ENCODE assay signal across 18 mouse cellular contexts in genomic region chr12:35522585-35523103, GRCm38 (mm10). TPM values are rescaled to one million over a fixed set of nuclear protein-coding genes. Genes with fewer than 3 reads are reported as not detected.
DNase-seq lines count a peak whose midpoint lies in the region; ATAC-seq and TF ChIP-seq lines count a peak whose summit lies in the region.
"Had no signal": no experiment of that assay in that cellular context is flagged by ENCODE, and none has a peak within 500 bp of the region (broad histone marks: within the 10 kb centered on the region; RNA-seq: fewer than 3 reads in every experiment).

No protein-coding gene starts in this region.

- H3K27ac ChIP-seq in heart, adult 2 months = peak overlapping the region; percentile 50
- no peak overlapping the region for H3K27ac ChIP-seq in kidney, embryonic 16.5 days (ENCODE audit: low read length)
- H3K27ac ChIP-seq in lung, embryonic 15.5 days = 0 out of 2 replicates have a peak overlapping the region, but pooled peaks have one; percentile 24
- H3K27ac ChIP-seq in forebrain, embryonic 16.5 days (ENCODE audit: low read length) = no peak overlapping the region
- H3K27ac ChIP-seq: kidney, postnatal 0 days; layer of hippocampus, adult 2 months; limb, embryonic 15.5 days; midbrain, embryonic 15.5 days; neural tube, embryonic 15.5 days had no signal

- peak in 1 of 2 experiments; percentile 23 for DNase-seq in heart, adult 2 months
- no peak for DNase-seq in heart, postnatal 36 days
- peak; percentile 29 for DNase-seq in kidney, postnatal 14 days
- no peak for DNase-seq in cerebellum, adult 9-10 months
- DNase-seq: B cell, adult 2 months; cerebellum, adult 2 months; gastrocnemius, postnatal 10 days; layer of hippocampus, postnatal 36 days; liver, postnatal 0 days; thymus, postnatal 36 days had no signal

- TF ChIP-seq EP300 in heart, adult 2 months (IDR thresholded peaks at IDR 0.05; ENCODE audit: insufficient read depth, low read depth, low read length) = peak; percentile 72

- ATAC-seq in kidney, embryonic 16.5 days (ENCODE audit: low FRiP score, low TSS enrichment) = no peak
- ATAC-seq in lung, embryonic 15.5 days (ENCODE audit: borderline replicate concordance, extremely low read depth, low FRiP score, low TSS enrichment) = no peak
- no peak for ATAC-seq in forebrain, embryonic 16.5 days
- ATAC-seq: liver, postnatal 0 days; midbrain, embryonic 15.5 days had no signal

- TF ChIP-seq CTCF in heart, adult 2 months (IDR thresholded peaks at IDR 0.05) = no peak

- H3K79me2 ChIP-seq in heart, adult 2 months (replicated peaks; ENCODE audit: control insufficient read depth, insufficient read depth, low read length) = no peaks in the 10 kb centered on the region

- H3K27me3 ChIP-seq in heart, adult 2 months (ENCODE audit: control insufficient read depth, insufficient read depth, low read length) = no peaks in the 10 kb centered on the region
- H3K27me3 ChIP-seq in kidney, embryonic 16.5 days (ENCODE audit: insufficient read depth, low read length) = no peaks in the 10 kb centered on the region
- no peaks in the 10 kb centered on the region for H3K27me3 ChIP-seq in lung, embryonic 15.5 days
- no peaks in the 10 kb centered on the region for H3K27me3 ChIP-seq in forebrain, embryonic 16.5 days (replicated peaks; ENCODE audit: control insufficient read depth, insufficient read depth, low read length)
- H3K27me3 ChIP-seq: limb, embryonic 15.5 days; midbrain, embryonic 15.5 days; neural tube, embryonic 15.5 days had no signal

- peaks cover 20% of the 10 kb centered on the region for H3K36me3 ChIP-seq in heart, adult 2 months (ENCODE audit: control insufficient read depth, insufficient read depth, low read length)
- H3K36me3 ChIP-seq in kidney, embryonic 16.5 days (ENCODE audit: insufficient read depth, low read length) = peaks cover 11% of the 10 kb centered on the region; the same call in 1 of the 2 replicates
- no peaks in the 10 kb centered on the region; the same call in 1 of the 2 replicates for H3K36me3 ChIP-seq in lung, embryonic 15.5 days
- H3K36me3 ChIP-seq in forebrain, embryonic 16.5 days (ENCODE audit: control insufficient read depth, insufficient read depth) = no peaks in the 10 kb centered on the region
- H3K36me3 ChIP-seq: midbrain, embryonic 15.5 days had no signal

- intact Hi-C loops in heart, adult 2 months (cut with DNase I) = no loop called here
- intact Hi-C loops in heart, postnatal 36 days (cut with DNase I) = no loop called here

- H3K4me1 ChIP-seq in heart, adult 2 months (ENCODE audit: control insufficient read depth, insufficient read depth, low read length) = peaks cover 8% of the 10 kb centered on the region
- H3K4me1 ChIP-seq in kidney, embryonic 16.5 days (ENCODE audit: insufficient read depth, low read length) = peaks cover 7% of the 10 kb centered on the region
- no peaks in the 10 kb centered on the region for H3K4me1 ChIP-seq in lung, embryonic 15.5 days
- H3K4me1 ChIP-seq in forebrain, embryonic 16.5 days (replicated peaks; ENCODE audit: control insufficient read depth, insufficient read depth, low read length) = no peaks in the 10 kb centered on the region
- H3K4me1 ChIP-seq: limb, embryonic 15.5 days; midbrain, embryonic 15.5 days; neural tube, embryonic 15.5 days had no signal

- TF ChIP-seq POLR2A in heart, adult 2 months (IDR thresholded peaks at IDR 0.05; ENCODE audit: insufficient read depth, low read depth, low read length) = peak; percentile 48; the same call in 1 of the 2 replicates

- no peaks in the 10 kb centered on the region for H3K9me3 ChIP-seq in kidney, embryonic 16.5 days (ENCODE audit: low read length)
- H3K9me3 ChIP-seq in lung, embryonic 15.5 days = no peaks in the 10 kb centered on the region
- no peaks in the 10 kb centered on the region for H3K9me3 ChIP-seq in forebrain, embryonic 16.5 days (ENCODE audit: control insufficient read depth, low read length)
- H3K9me3 ChIP-seq: limb, embryonic 15.5 days; midbrain, embryonic 15.5 days; neural tube, embryonic 15.5 days had no signal

- H3K4me3 ChIP-seq in heart, adult 2 months = no peak overlapping the region
- no peak overlapping the region for H3K4me3 ChIP-seq in kidney, embryonic 16.5 days (ENCODE audit: low read length)
- no peak overlapping the region for H3K4me3 ChIP-seq in lung, embryonic 15.5 days
- no peak overlapping the region for H3K4me3 ChIP-seq in forebrain, embryonic 16.5 days (replicated peaks; ENCODE audit: low read length)
- H3K4me3 ChIP-seq: layer of hippocampus, adult 2 months; limb, embryonic 15.5 days; midbrain, embryonic 15.5 days; neural tube, embryonic 15.5 days had no signal

- H3K9ac ChIP-seq in heart, adult 2 months (ENCODE audit: low read depth, low read length) = no peak overlapping the region
- no peak overlapping the region for H3K9ac ChIP-seq in kidney, embryonic 16.5 days (replicated peaks; ENCODE audit: low read length)
- H3K9ac ChIP-seq in lung, embryonic 15.5 days = no peak overlapping the region
- H3K9ac ChIP-seq in forebrain, embryonic 16.5 days (replicated peaks; ENCODE audit: low read depth, low read length) = no peak overlapping the region
- H3K9ac ChIP-seq: limb, embryonic 15.5 days; liver, postnatal 0 days; midbrain, embryonic 15.5 days; neural tube, embryonic 15.5 days had no signal

- no peak overlapping the region for H3K4me2 ChIP-seq in kidney, embryonic 16.5 days (replicated peaks; ENCODE audit: low read depth, low read length)
- no peak overlapping the region for H3K4me2 ChIP-seq in lung, embryonic 15.5 days
- no peak overlapping the region for H3K4me2 ChIP-seq in forebrain, embryonic 16.5 days (ENCODE audit: low read length)
- H3K4me2 ChIP-seq: limb, embryonic 15.5 days; midbrain, embryonic 15.5 days; neural tube, embryonic 15.5 days had no signal

- 46% methylated on average over 9 of the region's 9 CpGs for WGBS in heart, adult 2 months
- WGBS in kidney, embryonic 16.5 days = 82% methylated on average over 9 of the region's 9 CpGs
- WGBS in lung, embryonic 15.5 days = 79% methylated on average over 9 of the region's 9 CpGs
- WGBS in forebrain, embryonic 16.5 days = 95% methylated on average over 9 of the region's 9 CpGs

RNA-seq across cellular contexts. Expression of gene Ahr, which starts 12.2 kb away (rescaled TPM):
- 1 to 10 TPM; 2.8 to 5.6 TPM for total RNA-seq in heart, adult 2 months (2021)
- 2.6 and 4.3 TPM in 2 replicates for polyA plus RNA-seq in heart, adult 2 months (2012; rRNA removed)
- total RNA-seq in heart, postnatal 36 days (2021) = 1 to 10 TPM; 5.2 to 6.4 TPM
- polyA plus RNA-seq in kidney, embryonic 16.5 days (2015; fragmentation: Nextera tagmentation; extraction: Ambion mirVana) = 7.5 and 7.8 TPM in 2 replicates
- polyA plus RNA-seq in lung, embryonic 15.5 days (2015; fragmentation: Nextera tagmentation; extraction: Ambion mirVana) = 19.9 and 23.5 TPM in 2 replicates
- polyA plus RNA-seq in forebrain, embryonic 16.5 days (2015; fragmentation: Nextera tagmentation; extraction: Ambion mirVana) = 1.9 TPM in 2 replicates

Comparison
In these comparisons a context has a peak if more than half of its experiments do, and no peak if none do; other contexts are left out.
1. H3K27ac ChIP-seq: peak in heart, adult 2 months (single experiment) and lung, embryonic 15.5 days (single experiment); none in kidney, embryonic 16.5 days (single experiment) and forebrain, embryonic 16.5 days (single experiment).